Comparison of ENCODE assay signal across 21 mouse cellular contexts in genomic region chr6:92131456-92131855, GRCm38 (mm10).
"Had no signal": no experiment of that assay in that cellular context is flagged by ENCODE, and none has a peak within 500 bp of the region (broad histone marks: within the 10 kb centered on the region; RNA-seq: fewer than 3 reads in every experiment).

No protein-coding gene starts in this region.

- H3K4me2 ChIP-seq: limb, embryonic 12.5 days; limb, embryonic 15.5 days; liver, embryonic 11.5 days; lung, embryonic 14.5 days; midbrain, embryonic 11.5 days; neural tube, embryonic 12.5 days; neural tube, embryonic 15.5 days had no signal

- H3K36me3 ChIP-seq: neural tube, embryonic 12.5 days had no signal

- DNase-seq: kidney, adult 18-20 months; kidney, adult 9 months; kidney, postnatal 25 days; left cerebral cortex, postnatal 4 days; liver, postnatal 0 days; midbrain, embryonic 14.5 days; right cerebral cortex, adult 18-20 months; right cerebral cortex, postnatal 14 days; right cerebral cortex, postnatal 4 days; thymus, adult 2 months; thymus, postnatal 4 days had no signal

- H3K4me1 ChIP-seq: limb, embryonic 15.5 days; neural tube, embryonic 12.5 days had no signal

- H3K9ac ChIP-seq: limb, embryonic 12.5 days; limb, embryonic 15.5 days; liver, embryonic 14.5 days; liver, postnatal 0 days; lung, embryonic 14.5 days; neural tube, embryonic 12.5 days; neural tube, embryonic 15.5 days had no signal

- H3K27ac ChIP-seq: kidney, postnatal 0 days; limb, embryonic 12.5 days; liver, embryonic 14.5 days; neural tube, embryonic 12.5 days; neural tube, embryonic 15.5 days; stomach, postnatal 0 days had no signal

- H3K9me3 ChIP-seq: limb, embryonic 12.5 days; limb, embryonic 15.5 days; neural tube, embryonic 12.5 days; neural tube, embryonic 15.5 days had no signal

- H3K4me3 ChIP-seq: limb, embryonic 12.5 days; limb, embryonic 15.5 days; neural tube, embryonic 12.5 days; neural tube, embryonic 15.5 days had no signal

- ATAC-seq: liver, postnatal 0 days had no signal

- H3K27me3 ChIP-seq: limb, embryonic 12.5 days; limb, embryonic 15.5 days; neural tube, embryonic 12.5 days; neural tube, embryonic 15.5 days had no signal
